Mouse (Mus musculus): ENCODE data around the gene Hist1h3g. TPM values are rescaled to one million over a fixed set of nuclear protein-coding genes. Genes with fewer than 3 reads are reported as not detected.
"Not testable (repeated sequence)": the region's sequence is repeated elsewhere in the genome, so short reads cannot be mapped to it uniquely, and the experiment has no call there.

Hist1h3g gene
- total RNA-seq, 2 experiments from 2014 or later: 2.0 to 3.9 TPM

DNA sequence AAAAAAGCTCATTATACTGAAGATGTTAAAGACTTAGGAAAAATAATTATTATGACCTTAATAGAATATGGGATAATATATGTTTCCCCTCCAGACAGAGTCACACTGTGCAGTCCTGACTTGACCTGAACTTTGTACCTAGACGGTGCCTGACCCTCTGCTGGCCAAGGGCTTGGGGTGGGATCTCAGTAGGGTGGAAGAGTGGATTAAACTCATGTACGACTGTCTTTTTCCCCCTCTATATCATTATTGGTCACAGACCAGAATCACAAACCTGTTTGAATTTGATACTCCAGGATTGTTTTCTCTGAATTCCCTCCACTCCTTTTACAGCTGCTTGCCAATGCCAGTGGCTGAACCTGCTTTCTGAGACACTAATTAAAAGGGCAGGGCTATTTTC lies 25.5 kb downstream of the Hist1h3g start:
- DNase-seq: not testable (repeated sequence)

DNA sequence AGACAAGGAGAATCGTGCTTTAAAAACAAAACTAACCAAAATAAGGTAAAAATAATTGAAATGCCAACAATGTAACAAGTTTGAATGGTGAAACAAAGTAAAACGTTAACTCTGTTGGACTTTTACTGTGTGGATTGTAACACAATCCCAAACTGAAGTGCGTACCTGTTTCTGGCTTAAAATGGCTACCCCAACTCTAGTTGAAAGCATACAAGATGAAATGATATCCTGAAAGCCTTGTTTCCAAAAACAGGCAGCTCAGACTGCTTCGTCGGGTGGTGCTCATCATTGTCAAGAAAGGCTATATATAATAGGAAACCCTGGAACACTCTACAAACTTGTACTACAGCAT lies 26.3 kb downstream of the Hist1h3g start:
- not testable (repeated sequence) for DNase-seq

DNA sequence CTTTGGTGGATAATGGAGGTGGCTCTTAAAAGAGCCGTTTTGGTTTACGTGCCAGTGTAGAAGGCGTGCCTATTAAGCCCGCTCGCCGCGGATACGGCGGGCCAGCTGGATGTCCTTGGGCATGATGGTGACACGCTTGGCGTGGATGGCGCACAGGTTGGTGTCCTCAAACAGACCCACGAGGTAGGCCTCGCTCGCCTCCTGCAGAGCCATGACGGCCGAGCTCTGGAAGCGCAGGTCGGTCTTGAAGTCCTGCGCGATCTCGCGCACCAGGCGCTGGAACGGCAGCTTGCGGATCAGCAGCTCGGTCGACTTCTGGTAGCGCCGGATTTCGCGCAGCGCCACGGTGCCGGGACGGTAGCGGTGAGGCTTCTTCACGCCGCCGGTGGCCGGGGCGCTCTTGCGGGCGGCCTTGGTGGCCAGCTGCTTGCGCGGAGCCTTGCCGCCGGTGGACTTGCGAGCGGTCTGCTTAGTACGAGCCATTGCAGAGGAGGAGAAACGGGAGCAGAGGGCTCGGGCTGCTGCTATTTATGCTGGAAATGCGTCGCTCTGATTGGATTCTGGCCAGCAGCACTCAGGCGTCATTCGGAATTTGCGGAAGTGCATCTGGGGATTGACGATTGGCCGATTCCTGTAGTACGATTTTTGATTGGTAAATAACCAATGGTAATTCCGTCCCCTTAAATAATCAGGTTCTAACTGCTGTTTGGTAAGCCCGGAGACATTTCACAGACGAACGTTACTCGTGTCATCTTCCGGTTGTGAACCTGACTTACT lies 26.8 kb downstream of the Hist1h3g start, which contains the start of gene Hist1h3e:
TSS of gene Hist1h3e (minus strand) at position 487 of the 777 bp plus-strand sequence.
- DNase-seq: peak; percentile 89

DNA sequence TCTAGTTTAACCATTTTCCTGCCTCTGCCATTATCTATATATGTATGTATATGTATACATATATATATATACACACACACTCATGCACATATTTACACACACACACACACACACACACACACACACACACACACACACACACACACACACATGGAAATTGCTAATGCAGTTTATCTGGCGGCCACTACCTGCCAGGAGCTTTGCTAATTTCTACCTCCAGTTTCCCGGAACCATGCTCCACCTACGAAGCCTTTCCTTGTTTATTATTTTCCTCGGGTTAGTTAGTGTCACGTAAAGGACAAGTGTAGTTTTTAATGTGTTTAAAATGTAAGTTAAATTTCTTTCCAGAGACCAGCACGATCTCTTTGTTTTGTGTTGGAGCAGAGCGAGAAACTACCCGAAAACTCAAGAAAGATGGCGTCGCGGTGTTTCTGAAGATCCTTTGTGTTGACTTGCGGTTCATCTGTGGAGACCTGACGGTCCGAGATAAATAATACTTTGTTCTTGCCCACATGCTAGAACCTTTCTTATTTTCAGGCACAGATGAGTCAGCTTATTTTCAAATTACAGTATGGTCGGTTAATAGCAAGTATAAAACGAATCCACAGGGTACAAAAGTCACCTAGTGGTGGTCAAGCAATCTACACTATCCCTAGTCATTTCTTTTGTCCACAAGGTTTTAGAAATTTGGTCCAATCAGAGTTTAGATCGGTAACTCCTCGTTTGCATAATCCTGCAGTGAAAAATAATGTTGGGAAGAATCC lies 27.7 kb downstream of the Hist1h3g start:
- no peak for DNase-seq

DNA sequence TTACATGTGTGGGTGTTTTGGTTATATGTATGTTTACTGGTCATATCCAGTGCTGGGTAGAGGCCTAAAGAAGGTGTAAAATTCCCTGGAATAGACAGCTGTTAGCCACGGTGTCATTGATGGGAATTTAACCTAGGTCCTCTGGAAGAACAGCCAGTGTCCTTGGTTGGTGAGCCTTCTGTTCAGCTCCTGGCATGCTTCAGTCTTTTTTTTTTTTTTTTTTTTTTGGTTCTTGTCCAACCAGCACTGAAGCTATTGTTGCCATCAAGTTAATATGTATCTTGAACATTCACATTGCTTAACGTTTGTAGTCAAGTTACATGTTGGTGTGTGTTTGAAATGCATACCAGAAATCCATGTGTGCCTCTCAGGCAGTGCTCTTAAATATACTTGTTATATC lies 29.3 kb downstream of the Hist1h3g start:
- DNase-seq: no peak

DNA sequence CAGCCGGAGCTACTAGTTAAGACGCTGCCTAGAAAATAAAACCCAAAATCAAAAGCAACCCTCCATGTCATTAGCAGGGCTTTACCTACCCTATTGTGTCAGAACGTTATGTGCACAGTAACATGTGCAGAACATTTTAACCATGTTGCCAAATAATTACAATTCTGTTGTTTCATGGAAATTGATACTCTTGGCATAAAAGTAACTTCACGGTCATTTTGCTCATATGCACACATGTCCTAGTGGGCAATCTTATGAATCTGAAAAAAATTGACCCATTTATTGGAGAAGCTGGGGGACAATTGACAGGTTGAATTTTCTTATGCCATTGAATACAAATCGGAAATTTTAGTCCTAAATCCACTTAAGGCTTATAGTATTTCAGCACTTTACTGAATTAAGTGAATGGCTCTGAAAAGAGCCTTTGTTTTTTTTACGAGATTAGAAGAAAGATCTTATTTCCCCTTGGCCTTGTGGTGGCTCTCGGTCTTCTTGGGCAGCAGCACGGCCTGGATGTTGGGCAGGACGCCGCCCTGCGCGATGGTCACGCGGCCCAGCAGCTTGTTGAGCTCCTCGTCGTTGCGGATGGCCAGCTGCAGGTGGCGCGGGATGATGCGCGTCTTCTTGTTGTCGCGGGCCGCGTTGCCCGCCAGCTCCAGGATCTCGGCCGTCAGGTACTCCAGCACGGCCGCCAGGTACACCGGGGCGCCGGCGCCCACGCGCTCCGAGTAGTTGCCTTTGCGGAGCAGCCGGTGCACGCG lies 35.2 kb downstream of the Hist1h3g start:
- DNase-seq: not testable (repeated sequence)

DNA sequence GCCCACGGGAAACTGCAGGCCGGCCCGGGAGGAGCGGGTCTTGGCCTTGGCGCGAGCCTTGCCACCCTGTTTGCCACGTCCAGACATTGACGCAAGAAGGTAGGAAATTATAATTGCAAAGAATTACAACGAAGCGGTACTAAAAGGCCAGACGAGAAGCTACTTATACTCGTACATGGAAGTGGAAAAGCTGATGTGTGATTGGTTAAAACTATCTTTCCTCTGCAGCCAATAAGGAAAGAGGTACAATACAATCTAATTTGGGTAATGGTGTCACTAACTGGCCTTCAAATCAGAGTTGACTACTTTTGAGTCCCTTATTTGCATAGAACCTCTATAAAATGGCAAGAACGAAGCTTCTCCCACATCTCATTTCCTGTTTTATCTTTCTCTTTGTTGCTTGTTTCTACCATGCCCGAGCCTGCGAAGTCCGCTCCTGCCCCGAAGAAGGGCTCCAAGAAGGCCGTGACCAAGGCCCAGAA lies 35.8 kb downstream of the Hist1h3g start, which contains the start of the genes Hist1h2ae and Hist1h2bg:
TSS of gene Hist1h2ae (minus strand) at position 199 of the 482 bp plus-strand sequence.
TSS of gene Hist1h2bg (plus strand) at position 375 of the 482 bp plus-strand sequence.
- peak; percentile 52 for DNase-seq

DNA sequence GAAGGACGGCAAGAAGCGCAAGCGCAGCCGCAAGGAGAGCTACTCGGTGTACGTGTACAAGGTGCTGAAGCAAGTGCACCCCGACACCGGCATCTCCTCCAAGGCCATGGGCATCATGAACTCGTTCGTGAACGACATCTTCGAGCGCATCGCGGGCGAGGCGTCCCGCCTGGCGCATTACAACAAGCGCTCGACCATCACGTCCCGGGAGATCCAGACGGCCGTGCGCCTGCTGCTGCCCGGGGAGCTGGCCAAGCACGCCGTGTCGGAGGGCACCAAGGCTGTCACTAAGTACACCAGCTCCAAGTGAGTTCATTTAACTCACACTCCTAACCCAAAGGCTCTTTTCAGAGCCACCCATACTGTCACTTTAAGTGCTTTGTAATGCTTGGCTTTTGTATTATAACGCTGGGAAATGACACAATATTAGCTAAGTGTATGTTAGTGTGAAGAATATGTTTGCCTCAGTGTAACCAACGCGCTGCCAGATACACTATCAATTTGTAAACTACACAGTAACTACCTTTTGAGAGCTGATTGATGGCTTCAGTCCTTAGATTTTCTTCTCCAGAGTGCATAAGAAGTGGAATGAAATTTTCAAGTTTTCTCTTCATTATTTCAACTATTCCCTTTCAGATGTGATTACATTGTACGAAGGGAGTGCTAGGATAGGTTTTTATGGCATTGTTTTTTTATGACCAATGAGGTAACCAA lies 36.4 kb downstream of the Hist1h3g start:
- DNase-seq: not testable (repeated sequence)

DNA sequence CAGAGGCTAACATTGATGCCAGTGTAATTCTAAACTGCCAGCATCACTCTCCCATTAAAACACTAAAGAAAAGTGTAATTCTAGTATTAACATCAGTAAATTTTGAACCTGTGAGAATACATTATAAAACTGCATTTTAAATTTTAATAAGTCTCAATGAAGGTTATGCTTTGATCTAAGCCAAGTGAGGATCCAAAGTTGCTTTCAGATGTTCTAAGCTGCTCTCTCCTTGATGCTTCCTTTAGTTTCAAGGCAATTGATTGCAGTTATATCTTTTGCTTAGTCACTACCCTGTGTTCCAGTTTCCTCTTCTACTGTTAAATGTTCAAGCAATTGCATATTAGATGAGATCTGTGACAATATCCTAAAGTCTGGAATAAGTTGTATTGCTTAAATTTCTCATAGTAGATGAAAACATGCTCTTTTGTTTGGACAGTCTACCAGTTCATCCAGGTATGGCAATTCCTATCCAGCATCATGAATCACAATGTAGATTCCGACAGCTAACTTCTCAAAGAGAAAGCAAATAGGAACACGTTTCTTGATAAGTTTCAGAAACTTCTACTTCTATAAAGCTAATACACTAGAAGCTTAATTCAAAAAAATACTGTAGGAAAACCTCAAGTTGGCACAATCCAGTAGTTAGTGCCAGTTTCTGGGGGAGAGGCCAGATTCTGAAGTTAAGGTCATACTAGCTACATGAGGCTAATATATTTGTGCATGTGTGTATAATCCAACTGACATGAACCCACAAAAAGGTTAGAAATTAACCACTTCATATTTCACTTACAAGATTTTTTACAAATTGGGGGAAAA lies 37.2 kb downstream of the Hist1h3g start:
- no peak for DNase-seq

DNA sequence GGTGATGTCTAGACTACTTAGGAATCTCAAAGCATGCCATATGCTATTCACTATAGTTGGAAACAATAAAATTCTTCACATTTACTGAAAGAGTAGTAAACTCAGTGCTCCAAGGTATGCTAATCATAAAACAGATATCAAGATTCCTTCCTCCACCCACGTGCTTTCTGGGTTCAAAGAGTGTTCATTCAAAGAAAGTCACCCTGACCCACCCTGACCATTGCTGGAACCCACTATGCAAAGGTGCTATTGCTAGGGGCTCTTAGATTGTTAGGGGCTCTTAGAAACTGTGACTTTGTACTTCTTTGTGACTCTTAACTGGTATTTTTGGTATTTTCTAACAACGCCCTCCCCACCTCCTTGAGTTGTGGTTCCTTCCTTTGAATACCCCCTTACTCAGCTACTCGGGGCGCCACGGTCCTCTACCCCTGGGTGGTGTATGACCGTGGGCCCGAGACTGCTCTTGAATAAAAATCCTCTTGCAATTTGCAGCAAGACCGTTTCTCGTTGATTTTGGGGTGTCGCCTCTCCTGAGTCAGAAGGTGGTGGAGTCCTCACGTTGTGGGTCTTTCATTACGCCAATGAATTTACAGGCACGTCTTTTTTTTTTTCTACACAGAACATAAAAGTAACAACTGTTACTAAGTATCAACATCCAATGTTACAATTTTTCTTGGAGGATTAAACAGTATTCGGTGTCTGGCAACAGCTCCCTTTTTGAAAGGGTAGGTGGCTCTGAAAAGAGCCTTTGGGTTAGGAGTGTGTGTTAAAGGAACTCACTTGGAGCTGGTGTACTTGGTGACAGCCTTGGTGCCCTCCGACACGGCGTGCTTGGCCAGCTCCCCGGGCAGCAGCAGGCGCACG lies 38.0 kb downstream of the Hist1h3g start:
- DNase-seq: not testable (repeated sequence)

DNA sequence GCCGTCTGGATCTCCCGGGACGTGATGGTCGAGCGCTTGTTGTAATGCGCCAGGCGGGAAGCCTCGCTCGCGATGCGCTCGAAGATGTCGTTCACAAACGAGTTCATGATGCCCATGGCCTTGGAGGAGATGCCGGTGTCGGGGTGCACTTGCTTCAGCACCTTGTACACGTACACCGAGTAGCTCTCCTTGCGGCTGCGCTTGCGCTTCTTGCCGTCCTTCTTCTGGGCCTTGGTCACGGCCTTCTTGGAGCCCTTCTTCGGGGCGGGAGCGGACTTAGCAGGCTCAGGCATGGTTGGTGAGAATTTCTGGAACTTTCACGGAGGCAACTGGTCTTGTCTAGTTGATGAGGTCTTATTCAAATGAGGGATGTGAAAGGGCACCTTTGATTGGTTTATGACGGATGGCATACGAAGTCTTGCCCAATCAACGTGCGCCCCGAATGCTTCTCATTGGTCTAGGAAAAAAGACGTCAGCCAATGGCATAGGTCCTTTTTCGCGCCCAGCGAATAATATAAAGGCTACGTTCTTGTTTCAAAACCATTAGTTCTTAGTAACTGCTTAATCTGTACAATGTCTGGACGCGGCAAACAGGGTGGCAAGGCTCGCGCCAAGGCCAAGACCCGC lies 38.8 kb downstream of the Hist1h3g start, which contains the start of the genes Hist1h2bf and Hist1h2ad:
TSS of gene Hist1h2bf (minus strand) at position 299 of the 627 bp plus-strand sequence.
TSS of gene Hist1h2ad (plus strand) at position 484 of the 627 bp plus-strand sequence.
- DNase-seq: peak; percentile 80

DNA sequence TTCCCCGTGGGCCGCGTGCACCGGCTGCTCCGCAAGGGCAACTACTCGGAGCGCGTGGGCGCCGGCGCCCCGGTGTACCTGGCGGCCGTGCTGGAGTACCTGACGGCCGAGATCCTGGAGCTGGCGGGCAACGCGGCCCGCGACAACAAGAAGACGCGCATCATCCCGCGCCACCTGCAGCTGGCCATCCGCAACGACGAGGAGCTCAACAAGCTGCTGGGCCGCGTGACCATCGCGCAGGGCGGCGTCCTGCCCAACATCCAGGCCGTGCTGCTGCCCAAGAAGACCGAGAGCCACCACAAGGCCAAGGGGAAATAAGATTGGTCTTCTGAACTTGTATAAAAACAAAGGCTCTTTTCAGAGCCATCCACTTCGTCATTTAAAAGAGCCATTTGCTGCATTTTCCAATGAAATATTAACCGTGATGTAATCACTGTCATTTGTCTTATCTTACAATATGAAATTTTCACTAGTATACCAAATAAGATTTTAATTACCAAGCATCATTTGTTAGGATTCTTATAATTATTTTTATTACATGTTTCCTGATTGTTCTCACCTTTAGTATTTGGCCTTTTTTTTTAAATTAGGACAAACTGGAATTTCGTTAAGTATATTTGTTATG lies 39.4 kb downstream of the Hist1h3g start:
- DNase-seq: not testable (repeated sequence)

DNA sequence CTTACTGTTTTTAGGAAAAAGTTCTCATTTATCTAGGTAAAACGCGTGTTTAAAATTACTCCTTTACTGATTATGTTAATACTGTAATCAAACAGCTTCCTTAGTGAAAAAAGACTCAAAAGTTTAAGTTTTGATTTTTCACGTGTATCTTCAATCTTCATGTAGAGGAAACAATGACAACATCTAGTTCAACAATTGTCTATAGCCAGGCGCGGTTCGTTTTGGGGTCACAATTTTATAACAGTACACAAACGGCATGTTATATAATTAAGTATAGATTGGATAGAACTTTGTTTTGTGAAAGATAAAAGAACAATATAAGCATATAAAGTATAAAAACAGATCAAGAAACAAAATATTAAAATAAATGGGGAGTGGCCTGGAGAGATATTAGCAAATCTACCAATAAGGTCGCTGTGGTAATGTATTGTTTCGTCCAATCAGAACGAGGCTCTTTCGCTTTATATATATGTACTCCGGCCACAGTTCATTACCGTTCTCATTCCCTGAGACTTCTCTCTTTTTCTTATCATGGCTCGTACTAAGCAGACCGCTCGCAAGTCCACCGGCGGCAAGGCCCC lies 40.1 kb downstream of the Hist1h3g start, which contains the start of gene Hist1h3d:
TSS of gene Hist1h3d (plus strand) at position 493 of the 581 bp plus-strand sequence.
- no peak for DNase-seq

DNA sequence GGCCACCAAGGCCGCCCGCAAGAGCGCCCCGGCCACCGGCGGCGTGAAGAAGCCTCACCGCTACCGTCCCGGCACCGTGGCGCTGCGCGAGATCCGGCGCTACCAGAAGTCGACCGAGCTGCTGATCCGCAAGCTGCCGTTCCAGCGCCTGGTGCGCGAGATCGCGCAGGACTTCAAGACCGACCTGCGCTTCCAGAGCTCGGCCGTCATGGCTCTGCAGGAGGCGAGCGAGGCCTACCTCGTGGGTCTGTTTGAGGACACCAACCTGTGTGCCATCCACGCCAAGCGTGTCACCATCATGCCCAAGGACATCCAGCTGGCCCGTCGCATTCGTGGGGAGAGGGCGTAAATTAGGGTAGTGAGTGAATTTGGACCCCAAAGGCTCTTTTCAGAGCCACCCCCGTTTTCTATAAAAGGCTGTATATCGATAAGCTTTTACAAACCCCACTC lies 40.7 kb downstream of the Hist1h3g start:
- DNase-seq: not testable (repeated sequence)

DNA sequence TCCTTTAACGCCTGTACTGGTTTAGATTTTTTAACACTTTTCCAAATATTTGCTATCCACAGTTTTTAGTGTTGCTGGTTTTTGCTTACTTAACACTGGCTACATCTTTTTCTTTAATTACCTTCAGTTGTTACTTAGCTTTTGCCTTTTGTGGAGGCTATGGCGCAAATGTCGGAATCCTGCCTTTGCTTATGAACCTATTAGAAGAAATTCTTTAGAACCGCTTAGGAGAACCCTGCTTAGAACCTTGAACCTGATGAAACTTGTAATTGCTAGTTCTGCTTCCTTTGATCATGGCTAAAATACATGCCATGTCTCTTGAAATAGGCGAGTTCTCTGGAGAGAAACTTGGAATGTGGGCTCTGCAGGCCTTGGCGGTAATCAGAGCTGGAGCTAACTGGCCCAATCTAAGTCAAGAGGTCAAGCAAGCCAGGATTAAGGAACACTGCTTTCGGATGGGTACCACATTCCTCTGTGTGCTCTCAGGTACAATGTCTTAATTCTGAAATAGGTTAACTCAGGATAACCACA lies 41.2 kb downstream of the Hist1h3g start:
- DNase-seq: no peak

DNA sequence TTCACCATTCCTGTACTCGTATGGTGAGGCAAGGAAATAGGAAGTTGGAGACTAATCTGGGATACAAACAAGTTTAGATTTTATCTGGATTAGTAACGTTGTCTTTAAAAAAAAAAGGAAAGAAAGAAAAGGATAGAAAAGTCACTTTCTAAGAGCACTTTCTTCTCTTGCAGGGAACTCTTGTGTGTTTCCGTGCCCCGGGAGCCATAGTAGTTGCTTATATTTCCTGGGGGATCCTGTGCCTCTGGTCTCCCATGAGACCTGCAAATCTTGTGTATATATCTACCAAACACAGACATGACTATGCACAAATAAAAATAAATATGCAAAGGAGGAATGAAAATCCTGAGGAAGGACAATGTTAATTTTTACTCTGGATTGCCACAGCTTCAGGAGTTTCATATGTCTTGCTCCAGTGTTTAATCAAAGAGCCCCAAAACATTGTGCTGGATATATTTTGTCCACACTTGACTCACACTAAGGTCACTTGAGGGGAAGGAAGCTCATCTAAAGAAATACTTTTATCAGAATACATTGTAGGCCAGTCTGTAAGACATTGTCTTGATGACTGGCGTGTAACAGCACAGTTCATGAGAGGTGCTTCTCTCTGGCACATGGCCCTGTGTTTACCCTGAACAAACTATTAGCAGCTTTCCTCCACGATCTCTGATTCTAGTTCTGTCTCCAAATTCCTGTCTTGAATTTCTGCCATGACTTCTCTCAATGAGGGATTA lies 41.9 kb downstream of the Hist1h3g start:
- no peak for DNase-seq

DNA sequence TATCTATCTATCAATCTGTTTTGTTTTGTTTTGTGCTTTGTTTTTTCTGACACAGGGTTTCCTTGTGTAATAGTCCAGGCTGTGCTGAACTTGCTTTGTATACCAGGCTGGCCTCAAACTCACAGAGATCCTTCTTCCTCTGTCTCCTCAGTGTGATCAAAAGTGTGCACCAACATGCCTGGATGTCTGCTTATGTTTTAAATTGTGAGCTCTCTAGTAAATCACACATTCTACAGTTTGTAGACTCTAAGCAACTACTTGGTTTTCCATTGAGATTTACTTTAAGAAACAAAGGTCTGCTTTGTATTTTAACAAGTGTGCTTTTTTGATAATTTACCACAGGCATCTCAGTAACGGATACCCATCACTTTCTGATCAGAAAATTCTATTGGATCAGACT lies 42.6 kb downstream of the Hist1h3g start:
- no peak for DNase-seq

Data from gastrocnemius, postnatal 25 days (tissue).